Mouse (Mus musculus) G1E (cell line): ENCODE measurements around the gene Usp6nl.

Source experiments
- CTCF ChIP-seq: IDR thresholded peaks from 2 replicates; pipeline ENCODE4 v1.5.1; 2012; ENCODE audit warnings: low read depth, low read length, inconsistent platforms, mixed read lengths
- POLR2AphosphoS5 ChIP-seq: IDR thresholded peaks from 2 replicates; pipeline ENCODE4 v1.6.1; 2012; ENCODE audit warnings: low read depth, low read length, inconsistent platforms; ENCODE audit not compliant: insufficient replicate concordance

- no peak for TF ChIP-seq CTCF
- no peak for TF ChIP-seq POLR2AphosphoS5
Observed at GRCm38 (mm10) chr2:6412645-6413044, 90.2 kb downstream of the Usp6nl start.
